Mouse (Mus musculus) forebrain, embryonic 16.5 days (tissue): ENCODE results near the gene Pafah2. TPM values are rescaled to one million over a fixed set of nuclear protein-coding genes. Genes with fewer than 3 reads are reported as not detected.

Source experiments
- ATAC-seq: fragments of 200-750 bp; cut with Nextera tagmentation; 2 replicates; pipeline ENCODE4 v1.8.0; 2017; ENCODE audit warnings: mild to moderate bottlenecking, moderate library complexity
- H3K27ac ChIP-seq: fragments of 300-500 bp; sonication (generic); 2 replicates; pipeline ENCODE4 v1.5.1; 2014; ENCODE audit warnings: low read length, control low read depth
- H3K27me3 ChIP-seq: fragments of 300-500 bp; sonication (generic); replicated peaks from 2 replicates; pipeline ENCODE4 v1.6.1; 2014; ENCODE audit warnings: low read length; ENCODE audit not compliant: control insufficient read depth, insufficient read depth
- H3K36me3 ChIP-seq: fragments of 300-500 bp; sonication (generic); 2 replicates; pipeline ENCODE4 v1.6.1; 2014; ENCODE audit not compliant: control insufficient read depth, insufficient read depth
- H3K4me1 ChIP-seq: fragments of 300-500 bp; sonication (generic); replicated peaks from 2 replicates; pipeline ENCODE4 v1.6.1; 2014; ENCODE audit warnings: low read length; ENCODE audit not compliant: control insufficient read depth, insufficient read depth
- H3K4me2 ChIP-seq: fragments of 300-500 bp; sonication (generic); 2 replicates; pipeline ENCODE4 v1.6.1; 2014; ENCODE audit warnings: mild to moderate bottlenecking, low read length, control low read depth
- H3K4me3 ChIP-seq: fragments of 300-500 bp; sonication (generic); replicated peaks from 2 replicates; pipeline ENCODE4 v1.5.1; 2014; ENCODE audit warnings: mild to moderate bottlenecking, low read length, control low read depth
- H3K9ac ChIP-seq: fragments of 300-500 bp; sonication (generic); replicated peaks from 2 replicates; pipeline ENCODE4 v1.6.1; 2014; ENCODE audit warnings: low read depth, low read length, control low read depth
- H3K9me3 ChIP-seq: fragments of 300-500 bp; sonication (generic); 2 replicates; pipeline ENCODE4 v1.6.1; 2016; ENCODE audit warnings: low read length; ENCODE audit not compliant: control insufficient read depth
- WGBS: fragments of 180-500 bp; shearing (Covaris S2); extraction: QIAGEN DNeasy Blood & Tissue Kit; methylation state at CpG from one replicate; pipeline ENCODE4 v1.1.7; 2014; 5-methylcytosine and 5-hydroxymethylcytosine counted together
- polyA plus RNA-seq: library from polyadenylated mRNA; unstranded; fragments of >200 nt; fragmentation: Nextera tagmentation; extraction: Ambion mirVana; gene quantifications from 2 replicates; pipeline ENCODE4 v1.2.1, GENCODE M21; 2015

The Pafah2 gene
- polyA plus RNA-seq, 1 experiment from 2014 or later = 9.3 TPM

GRCm38 (mm10) chr4:134353527-134354409 is 42.4 kb upstream of the Pafah2 start:
- ATAC-seq = no peak
- no peak overlapping the region for H3K27ac ChIP-seq

GRCm38 (mm10) chr4:134355841-134356452 is 40.2 kb upstream of the Pafah2 start:
- no peaks in the 10 kb centered on the region for H3K36me3 ChIP-seq
- no peaks in the 10 kb centered on the region for H3K27me3 ChIP-seq
- no peak overlapping the region for H3K27ac ChIP-seq
- H3K4me3 ChIP-seq = no peak overlapping the region
- H3K4me2 ChIP-seq = no peak overlapping the region
- 54% methylated on average over 16 of the region's 16 CpGs for WGBS
- no peak overlapping the region for H3K9ac ChIP-seq
- ATAC-seq = no peak
- H3K4me1 ChIP-seq = peaks cover 5% of the 10 kb centered on the region; the same call in 1 of the 2 replicates
- H3K9me3 ChIP-seq = no peaks in the 10 kb centered on the region

More at GRCm38 (mm10) chr4:134353527-134354409, 42.4 kb upstream of the Pafah2 start:
- no peaks in the 10 kb centered on the region for H3K9me3 ChIP-seq
- no peaks in the 10 kb centered on the region for H3K36me3 ChIP-seq
- H3K9ac ChIP-seq = no peak overlapping the region
- WGBS = 73% methylated on average over 5 of the region's 5 CpGs
- no peak overlapping the region for H3K4me2 ChIP-seq
- H3K4me3 ChIP-seq = no peak overlapping the region
- H3K27me3 ChIP-seq = no peaks in the 10 kb centered on the region
- peaks cover 5% of the 10 kb centered on the region; the same call in 1 of the 2 replicates for H3K4me1 ChIP-seq

DNA sequence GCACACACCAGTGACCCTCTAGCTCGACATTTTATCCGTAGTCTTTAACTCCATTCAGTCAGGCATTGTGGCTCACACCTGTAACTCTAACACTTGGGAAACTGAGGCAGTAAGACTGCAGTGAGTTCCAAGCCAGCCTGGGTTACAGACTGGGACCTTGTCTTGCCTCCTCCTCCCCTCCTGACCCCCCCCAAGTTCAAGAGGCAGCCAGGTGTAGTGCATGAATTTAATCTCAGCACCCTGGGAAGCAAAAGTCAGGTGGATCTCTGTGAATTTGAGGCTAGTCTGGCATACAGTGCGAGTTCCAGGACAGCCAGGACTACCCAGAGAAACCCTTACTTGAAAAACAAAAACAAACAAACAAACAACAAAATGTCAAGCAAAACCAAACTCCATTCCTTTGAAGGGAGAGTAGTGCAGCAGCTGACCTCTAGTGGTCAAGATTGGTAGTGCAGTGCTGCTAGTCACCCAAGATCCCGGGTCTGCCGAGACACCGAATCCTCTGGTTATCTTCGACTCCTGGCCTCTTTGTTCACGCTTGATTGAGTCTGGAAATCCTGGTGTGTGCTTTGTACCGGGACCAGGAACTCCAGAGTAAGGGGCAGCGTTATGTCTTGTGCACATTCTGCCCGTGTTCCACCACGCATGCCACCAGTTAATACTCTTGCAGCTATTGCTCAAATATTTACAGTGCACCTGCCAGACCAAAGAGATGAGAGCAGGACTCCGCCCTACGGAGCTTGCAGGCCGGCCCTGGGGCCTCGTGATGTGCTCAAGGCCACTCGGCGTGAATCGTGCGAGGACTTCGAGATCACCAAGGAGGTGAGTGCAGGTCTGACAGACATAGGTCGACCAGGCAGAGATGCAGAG is 39.3 kb upstream of the Pafah2 start:
- peak overlapping the region; percentile 46 for H3K9ac ChIP-seq
- 19% methylated on average over 22 of the region's 22 CpGs for WGBS
- no peaks in the 10 kb centered on the region for H3K27me3 ChIP-seq
- peak overlapping the region; percentile 27 for H3K4me3 ChIP-seq
- no peak for ATAC-seq
- no peaks in the 10 kb centered on the region for H3K36me3 ChIP-seq
- H3K27ac ChIP-seq = no peak overlapping the region
- peak overlapping the region; percentile 50 for H3K4me2 ChIP-seq
- H3K4me1 ChIP-seq = peaks cover 5% of the 10 kb centered on the region; the same call in 1 of the 2 replicates
- H3K9me3 ChIP-seq = no peaks in the 10 kb centered on the region

DNA sequence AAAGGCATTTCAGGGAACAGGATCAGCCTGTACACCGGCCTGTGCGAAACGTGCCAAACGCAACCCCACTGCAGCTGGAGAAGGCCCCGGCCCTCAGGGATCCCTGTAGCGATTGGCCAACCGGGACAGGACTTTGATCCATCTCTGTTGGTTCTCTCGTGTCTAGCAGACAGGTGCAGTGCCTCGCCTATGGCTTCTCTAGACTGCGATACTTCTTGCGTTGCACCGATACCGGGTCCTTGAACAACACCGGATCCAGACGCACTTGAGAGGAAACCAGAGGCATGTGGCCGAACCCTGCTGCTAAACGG is 38.7 kb upstream of the Pafah2 start:
- H3K4me1 ChIP-seq = peaks cover 5% of the 10 kb centered on the region; the same call in 1 of the 2 replicates
- no peak overlapping the region for H3K27ac ChIP-seq
- H3K9me3 ChIP-seq = no peaks in the 10 kb centered on the region
- peak overlapping the region; percentile 27 for H3K4me3 ChIP-seq
- H3K4me2 ChIP-seq = peak overlapping the region; percentile 50
- H3K9ac ChIP-seq = peak overlapping the region; percentile 46
- WGBS = 33% methylated on average over 17 of the region's 17 CpGs
- H3K36me3 ChIP-seq = no peaks in the 10 kb centered on the region
- no peaks in the 10 kb centered on the region for H3K27me3 ChIP-seq
- no peak for ATAC-seq

GRCm38 (mm10) chr4:134359649-134360048 is 36.5 kb upstream of the Pafah2 start:
- Histone ChIP-seq H3K4me3 (no peak overlapping the region), H3K36me3 (no peaks in the 10 kb centered on the region), H3K27ac (no peak overlapping the region), H3K27me3 (no peaks in the 10 kb centered on the region), H3K4me2 (no peak overlapping the region), H3K4me1 (peaks cover 5% of the 10 kb centered on the region; the same call in 1 of the 2 replicates), H3K9me3 (no peaks in the 10 kb centered on the region), H3K9ac (no peak overlapping the region)
- ATAC-seq = no peak
- WGBS = 87% methylated on average over 6 of the region's 6 CpGs

DNA sequence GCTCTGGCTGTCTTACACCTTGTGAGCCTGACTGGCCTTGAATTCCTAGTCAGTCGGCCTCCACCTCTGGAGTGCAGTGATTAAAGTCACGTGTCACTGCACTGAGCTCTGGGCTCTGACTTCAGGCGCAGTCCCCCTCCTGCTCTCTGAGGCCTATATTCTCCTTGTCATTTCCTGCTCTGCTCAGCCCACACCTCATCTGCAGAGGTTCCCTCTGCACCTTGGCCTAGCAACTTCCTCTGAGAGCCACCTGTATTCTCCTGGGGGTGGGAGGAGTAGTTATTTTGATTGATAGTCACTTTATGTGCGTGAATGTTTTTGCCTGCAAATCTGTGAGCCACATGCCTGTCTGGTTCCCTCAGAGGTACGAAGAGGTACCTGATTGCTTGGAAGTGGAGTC is 34.9 kb upstream of the Pafah2 start:
- H3K4me2 ChIP-seq = no peak overlapping the region
- WGBS = 58% methylated on average over 5 of the region's 5 CpGs
- H3K9me3 ChIP-seq = no peaks in the 10 kb centered on the region
- no peak for ATAC-seq
- H3K27me3 ChIP-seq = no peaks in the 10 kb centered on the region
- peaks cover 5% of the 10 kb centered on the region; the same call in 1 of the 2 replicates for H3K4me1 ChIP-seq
- no peak overlapping the region for H3K27ac ChIP-seq
- H3K4me3 ChIP-seq = no peak overlapping the region
- no peaks in the 10 kb centered on the region for H3K36me3 ChIP-seq
- H3K9ac ChIP-seq = no peak overlapping the region

DNA sequence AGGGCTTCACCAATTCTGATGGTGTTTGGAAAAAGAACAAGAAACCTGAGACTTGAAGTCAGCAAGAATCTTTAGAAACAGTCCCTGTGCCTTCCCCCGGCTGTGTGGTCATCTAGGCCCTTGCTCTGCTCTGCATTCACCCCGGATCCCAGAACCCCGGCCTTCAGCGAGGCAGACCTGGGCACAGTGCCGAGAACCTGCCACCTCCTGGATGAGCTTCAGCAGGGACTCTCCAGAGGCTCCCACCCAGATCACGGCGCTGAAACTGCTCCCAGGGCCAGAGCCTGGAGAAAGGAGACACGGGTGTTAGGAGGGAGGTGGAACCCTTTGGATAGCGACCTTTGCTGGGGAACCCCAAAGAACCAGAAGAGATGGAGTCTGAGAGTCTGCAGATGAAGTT is 34.0 kb upstream of the Pafah2 start:
- 63% methylated on average over 9 of the region's 9 CpGs for WGBS
- no peaks in the 10 kb centered on the region for H3K27me3 ChIP-seq
- ATAC-seq = no peak
- no peaks in the 10 kb centered on the region for H3K36me3 ChIP-seq
- H3K4me2 ChIP-seq = no peak overlapping the region
- H3K9me3 ChIP-seq = no peaks in the 10 kb centered on the region
- no peak overlapping the region for H3K9ac ChIP-seq
- no peak overlapping the region for H3K27ac ChIP-seq
- H3K4me3 ChIP-seq = no peak overlapping the region
- H3K4me1 ChIP-seq = peaks cover 3% of the 10 kb centered on the region; the same call in 1 of the 2 replicates

GRCm38 (mm10) chr4:134362586-134362985 is 33.5 kb upstream of the Pafah2 start:
- H3K9ac ChIP-seq = no peak overlapping the region
- H3K27ac ChIP-seq = no peak overlapping the region
- no peaks in the 10 kb centered on the region for H3K36me3 ChIP-seq
- no peaks in the 10 kb centered on the region for H3K27me3 ChIP-seq
- no peaks in the 10 kb centered on the region; the same call in 1 of the 2 replicates for H3K4me1 ChIP-seq
- H3K4me3 ChIP-seq = no peak overlapping the region
- H3K4me2 ChIP-seq = no peak overlapping the region
- WGBS = 19% methylated on average over 9 of the region's 9 CpGs
- no peak for ATAC-seq
- no peaks in the 10 kb centered on the region for H3K9me3 ChIP-seq

DNA sequence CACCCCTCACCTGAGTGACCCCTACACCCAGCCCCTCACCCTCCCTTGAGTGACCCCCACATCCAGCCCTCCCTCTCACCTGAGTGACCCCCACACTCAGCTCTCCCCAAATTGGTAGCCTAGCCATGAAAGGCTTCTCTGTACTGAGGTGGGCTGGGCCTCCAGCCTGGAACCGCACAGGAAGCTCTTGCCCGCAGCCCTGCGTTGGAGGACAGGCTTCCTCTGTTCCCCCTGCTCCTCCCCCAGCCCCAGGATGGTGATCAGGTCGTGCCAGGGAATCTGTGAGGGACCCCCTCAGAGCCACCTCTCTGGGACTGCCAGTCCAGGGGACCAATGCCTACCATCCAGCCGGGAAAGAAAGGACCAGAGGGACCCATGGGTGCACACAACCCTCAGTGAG is 30.8 kb upstream of the Pafah2 start:
- H3K4me3 ChIP-seq = no peak overlapping the region
- H3K9me3 ChIP-seq = no peaks in the 10 kb centered on the region
- no peak overlapping the region for H3K9ac ChIP-seq
- ATAC-seq = no peak
- no peaks in the 10 kb centered on the region for H3K4me1 ChIP-seq
- H3K4me2 ChIP-seq = no peak overlapping the region
- H3K36me3 ChIP-seq = no peaks in the 10 kb centered on the region
- H3K27ac ChIP-seq = no peak overlapping the region
- H3K27me3 ChIP-seq = peaks cover 12% of the 10 kb centered on the region
- 53% methylated on average over 5 of the region's 5 CpGs for WGBS
